Mouse (Mus musculus) hindbrain, embryonic 15.5 days (tissue): ENCODE results near the gene Shisa7. TPM values are rescaled to one million over a fixed set of nuclear protein-coding genes. Genes with fewer than 3 reads are reported as not detected.
"Not testable (repeated sequence)": the region's sequence is repeated elsewhere in the genome, so short reads cannot be mapped to it uniquely, and the experiment has no call there.

Experiments
- ATAC-seq: fragments of 200-750 bp; cut with Nextera tagmentation; 2 replicates; pipeline ENCODE4 v1.8.0; 2017; ENCODE audit warnings: low read depth, moderate number of reproducible peaks, moderate TSS enrichment; ENCODE audit not compliant: low FRiP score
- H3K27ac ChIP-seq: fragments of 300-500 bp; sonication (generic); replicated peaks from 2 replicates; pipeline ENCODE4 v1.5.1; 2015; ENCODE audit warnings: mild to moderate bottlenecking, inconsistent platforms
- H3K27me3 ChIP-seq: fragments of 300-500 bp; sonication (generic); 2 replicates; pipeline ENCODE4 v1.6.1; 2015; ENCODE audit warnings: control low read depth, inconsistent platforms
- H3K36me3 ChIP-seq: fragments of 300-500 bp; sonication (generic); 2 replicates; pipeline ENCODE4 v1.6.1; 2015; ENCODE audit warnings: control low read depth, inconsistent platforms
- H3K4me1 ChIP-seq: fragments of 300-500 bp; sonication (generic); replicated peaks from 2 replicates; pipeline ENCODE4 v1.6.1; 2015; ENCODE audit warnings: control low read depth, inconsistent platforms
- H3K4me2 ChIP-seq: fragments of 300-500 bp; sonication (generic); 2 replicates; pipeline ENCODE4 v1.6.1; 2015; ENCODE audit warnings: moderate library complexity, mild to moderate bottlenecking, inconsistent platforms
- H3K4me3 ChIP-seq: fragments of 300-500 bp; sonication (generic); 2 replicates; pipeline ENCODE4 v1.5.1; 2015; ENCODE audit warnings: mild to moderate bottlenecking, inconsistent platforms
- H3K9ac ChIP-seq: fragments of 300-500 bp; sonication (generic); 2 replicates; pipeline ENCODE4 v1.6.1; 2015; ENCODE audit warnings: inconsistent platforms
- H3K9me3 ChIP-seq: fragments of 300-500 bp; sonication (generic); 2 replicates; pipeline ENCODE4 v1.6.1; 2016; ENCODE audit warnings: control low read depth, inconsistent platforms
- WGBS: fragments of 180-500 bp; shearing (Covaris S2); methylation state at CpG from one replicate; pipeline ENCODE4 v1.1.7; 2015; 5-methylcytosine and 5-hydroxymethylcytosine counted together
- polyA plus RNA-seq: library from polyadenylated mRNA; unstranded; fragments of >200 nt; fragmentation: Nextera tagmentation; extraction: Ambion mirVana; gene quantifications from 2 replicates; pipeline ENCODE4 v1.2.1, GENCODE M21; 2015

The Shisa7 gene
- polyA plus RNA-seq, 1 experiment from 2014 or later = 12.8 TPM

DNA sequence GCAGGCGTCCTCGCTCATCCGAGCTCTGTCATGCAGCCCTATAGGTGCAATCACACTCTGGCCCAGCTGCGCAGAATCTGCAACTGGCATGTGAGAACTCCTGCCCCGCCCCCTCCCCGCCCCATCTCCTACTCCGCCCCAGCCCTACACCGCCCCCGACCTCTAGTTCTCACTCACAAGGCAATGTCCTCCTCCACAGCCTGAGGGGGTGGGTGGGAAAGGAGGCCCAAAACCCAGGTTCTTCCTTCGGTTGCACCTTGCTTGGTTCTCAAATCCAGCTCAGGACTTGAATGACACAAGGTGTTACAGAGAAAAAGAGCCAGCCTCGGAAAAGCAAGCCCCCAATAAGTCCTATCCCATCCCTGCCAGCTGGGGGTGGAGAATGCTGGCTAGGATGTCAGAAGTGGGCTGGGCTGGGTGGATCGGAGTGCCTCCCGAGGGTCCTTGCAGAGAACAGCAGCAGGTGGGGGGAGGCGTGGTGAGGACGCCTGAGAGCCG lies 1.8 kb downstream of the Shisa7 start:
- peak overlapping the region; percentile 92 for H3K27ac ChIP-seq
- peak overlapping the region; percentile 77 for H3K9ac ChIP-seq
- peak; percentile 74 for ATAC-seq
- H3K4me2 ChIP-seq = peak overlapping the region; percentile 90
- no peaks in the 10 kb centered on the region for H3K27me3 ChIP-seq
- peaks cover 41% of the 10 kb centered on the region for H3K4me1 ChIP-seq
- H3K4me3 ChIP-seq = peak overlapping the region; percentile 77
- WGBS = under 1% methylated on average over 16 of the region's 16 CpGs
- no peaks in the 10 kb centered on the region for H3K36me3 ChIP-seq
- H3K9me3 ChIP-seq = no peaks in the 10 kb centered on the region

GRCm38 (mm10) chr7:4842077-4842476 lies 2.4 kb downstream of the Shisa7 start:
- H3K4me2 ChIP-seq = peak overlapping the region; percentile 90
- no peaks in the 10 kb centered on the region for H3K27me3 ChIP-seq
- H3K9ac ChIP-seq = peak overlapping the region; percentile 77
- H3K4me1 ChIP-seq = peaks cover 48% of the 10 kb centered on the region
- H3K36me3 ChIP-seq = no peaks in the 10 kb centered on the region
- ATAC-seq = 0 out of 2 replicates have a peak, but pooled peaks have one; percentile 0
- H3K27ac ChIP-seq = peak overlapping the region; percentile 92
- WGBS = 36% methylated on average over 5 of the region's 5 CpGs
- no peaks in the 10 kb centered on the region for H3K9me3 ChIP-seq
- peak overlapping the region; percentile 77 for H3K4me3 ChIP-seq

DNA sequence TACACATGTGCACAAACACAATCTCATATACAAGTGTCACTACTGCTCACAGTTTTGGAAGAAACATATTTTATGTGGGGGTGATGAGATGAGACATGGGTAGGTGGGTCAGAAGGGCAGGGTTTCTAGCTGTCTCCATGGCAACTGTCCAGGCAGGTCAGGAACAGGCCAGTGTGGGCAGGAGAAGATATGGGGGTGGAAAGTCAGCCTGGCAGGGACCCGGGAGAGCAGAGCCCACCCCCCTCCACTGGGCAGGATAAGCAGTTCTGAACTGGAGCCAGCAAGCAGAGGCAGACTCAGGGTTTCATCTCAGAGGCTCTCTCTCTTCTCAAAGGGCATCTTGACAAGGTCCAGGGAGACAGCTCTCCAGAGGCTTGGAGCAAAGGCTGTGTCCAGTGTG lies 6.9 kb downstream of the Shisa7 start:
- Histone ChIP-seq H3K36me3 (no peaks in the 10 kb centered on the region; the same call in 1 of the 2 replicates), H3K4me3 (no peak overlapping the region), H3K4me2 (no peak overlapping the region), H3K9ac (no peak overlapping the region), H3K4me1 (peaks cover 33% of the 10 kb centered on the region), H3K27ac (no peak overlapping the region), H3K9me3 (no peaks in the 10 kb centered on the region), H3K27me3 (no peaks in the 10 kb centered on the region)
- no peak for ATAC-seq
- WGBS = 18% methylated on average over 1 of the region's 1 CpGs

GRCm38 (mm10) chr7:4836351-4836792 lies 8.1 kb downstream of the Shisa7 start:
- Histone ChIP-seq H3K9me3 (no peaks in the 10 kb centered on the region), H3K27ac (peak overlapping the region; percentile 85), H3K36me3 (no peaks in the 10 kb centered on the region; the same call in 1 of the 2 replicates), H3K27me3 (0 out of 2 replicates have a peak, but pooled peaks cover 5% of the 10 kb centered on the region), H3K9ac (peak overlapping the region; percentile 61), H3K4me1 (peaks cover 20% of the 10 kb centered on the region), H3K4me2 (peak overlapping the region; percentile 86), H3K4me3 (peak overlapping the region; percentile 52)
- under 1% methylated on average over 50 of the region's 51 CpGs for WGBS
- ATAC-seq = peak; percentile 90

DNA sequence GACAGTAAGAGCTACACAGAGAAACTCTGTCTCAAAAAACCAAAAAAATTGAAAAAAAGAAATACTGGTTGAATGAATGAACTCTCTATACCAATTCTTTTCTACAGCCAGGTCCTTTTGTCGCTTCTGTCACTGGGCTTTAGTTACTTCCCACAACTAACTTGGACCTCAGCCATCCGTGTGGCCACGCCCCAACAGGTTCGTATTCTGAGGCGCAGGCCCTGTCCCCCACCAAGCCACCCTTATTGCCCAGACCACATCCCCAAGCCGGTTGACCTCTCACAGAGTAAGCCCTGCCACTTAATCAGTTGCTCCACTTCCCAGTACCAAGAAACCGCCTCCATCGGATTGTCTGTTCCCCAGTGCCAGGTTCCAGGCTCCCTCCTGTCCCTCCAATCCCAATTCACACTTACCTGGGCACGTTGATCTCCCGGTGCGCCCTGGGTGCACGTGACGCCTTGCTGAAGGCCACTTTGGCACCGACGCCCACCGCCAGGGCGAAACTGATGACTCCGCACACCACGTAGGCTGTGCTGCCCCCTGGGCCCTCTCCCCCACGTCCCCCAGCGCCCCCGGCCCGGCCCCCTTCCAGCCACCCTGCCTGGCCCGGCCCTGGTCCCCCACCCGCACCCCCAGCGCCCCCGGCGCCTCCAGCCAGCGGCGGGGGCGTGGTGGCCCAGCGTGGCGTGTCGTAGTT lies 8.7 kb downstream of the Shisa7 start:
- ATAC-seq = peak; percentile 59; the same call in 1 of the 2 replicates
- peak overlapping the region; percentile 52 for H3K4me3 ChIP-seq
- peak overlapping the region; percentile 86 for H3K4me2 ChIP-seq
- H3K27ac ChIP-seq = peak overlapping the region; percentile 85
- WGBS = 5% methylated on average over 33 of the region's 34 CpGs
- peaks cover 18% of the 10 kb centered on the region for H3K4me1 ChIP-seq
- H3K36me3 ChIP-seq = no peaks in the 10 kb centered on the region; the same call in 1 of the 2 replicates
- H3K27me3 ChIP-seq = 0 out of 2 replicates have a peak, but pooled peaks cover 6% of the 10 kb centered on the region
- peak overlapping the region; percentile 61 for H3K9ac ChIP-seq
- H3K9me3 ChIP-seq = no peaks in the 10 kb centered on the region

- Histone ChIP-seq H3K4me1 (no peaks in the 10 kb centered on the region; the same call in 1 of the 2 replicates), H3K4me3 (no peak overlapping the region), H3K36me3 (peaks cover 26% of the 10 kb centered on the region), H3K4me2 (no peak overlapping the region), H3K9ac (no peak overlapping the region), H3K9me3 (no peaks in the 10 kb centered on the region), H3K27ac (no peak overlapping the region), H3K27me3 (0 out of 2 replicates have a peak, but pooled peaks cover 6% of the 10 kb centered on the region)
- 14% methylated on average over 12 of the region's 12 CpGs for WGBS
- no peak for ATAC-seq
Observed at GRCm38 (mm10) chr7:4830476-4830875, 14.0 kb downstream of the Shisa7 start.

DNA sequence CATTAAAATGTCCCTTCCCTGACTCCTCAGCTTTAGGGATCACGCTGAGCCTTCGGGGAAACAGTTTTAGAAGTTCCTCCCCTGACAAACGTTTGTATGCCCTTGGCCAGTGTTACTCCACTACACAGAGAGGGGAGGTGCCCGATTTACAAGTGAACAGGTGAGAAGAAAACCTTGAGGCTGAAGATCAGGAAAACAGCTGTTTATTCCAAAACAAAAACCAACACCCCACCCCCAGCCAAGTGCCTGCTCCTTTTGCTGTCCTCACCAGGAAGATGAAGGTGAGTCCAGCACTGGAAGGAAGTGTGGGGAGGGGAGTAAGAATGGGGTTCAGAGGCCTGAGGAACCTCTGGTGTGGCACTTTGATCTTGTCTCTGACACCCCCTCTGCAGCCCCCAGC lies 19.1 kb downstream of the Shisa7 start:
- no peak for ATAC-seq
- H3K4me3 ChIP-seq = no peak overlapping the region
- no peak overlapping the region for H3K4me2 ChIP-seq
- no peak overlapping the region for H3K27ac ChIP-seq
- no peaks in the 10 kb centered on the region for H3K4me1 ChIP-seq
- H3K27me3 ChIP-seq = no peaks in the 10 kb centered on the region
- H3K9ac ChIP-seq = no peak overlapping the region
- peaks cover 26% of the 10 kb centered on the region; the same call in 1 of the 2 replicates for H3K36me3 ChIP-seq
- no peaks in the 10 kb centered on the region for H3K9me3 ChIP-seq
- 53% methylated on average over 4 of the region's 4 CpGs for WGBS

DNA sequence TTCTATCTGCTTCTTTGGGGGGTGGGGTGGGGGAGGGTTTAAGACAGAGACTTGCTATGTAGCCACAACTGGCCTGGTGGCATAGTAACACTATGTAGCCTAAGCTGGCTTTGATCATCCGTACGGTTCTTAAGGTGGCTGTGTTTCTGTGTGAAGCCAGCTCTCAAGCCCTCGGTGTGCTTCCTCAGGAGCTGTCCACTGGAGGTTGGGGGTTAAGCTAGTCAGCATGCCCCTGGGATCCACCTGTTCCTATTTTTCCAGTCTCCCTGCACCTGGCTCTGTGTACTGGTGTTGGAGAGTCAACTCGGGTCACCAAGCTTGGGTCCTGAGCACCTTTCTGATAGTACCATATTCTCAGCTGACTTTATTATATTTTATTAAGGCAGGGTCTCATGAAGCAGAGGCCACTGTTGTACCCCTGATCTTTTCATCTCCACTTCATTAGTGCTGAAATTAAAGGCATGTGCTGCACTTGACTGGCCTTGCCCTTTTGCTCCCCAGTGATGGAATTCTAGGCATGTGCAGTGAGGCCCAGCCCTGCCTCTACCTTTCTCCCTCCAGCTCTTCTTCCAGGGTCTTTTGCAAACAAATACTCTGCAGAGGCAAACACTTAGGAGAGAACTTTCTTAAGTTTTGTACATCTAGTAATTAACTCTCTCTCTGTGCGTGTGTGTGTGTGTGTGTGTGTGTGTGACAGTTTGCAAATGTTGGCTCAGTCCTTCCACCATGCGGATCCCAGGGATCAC lies 22.2 kb downstream of the Shisa7 start:
- no peak overlapping the region for H3K9ac ChIP-seq
- H3K4me2 ChIP-seq = no peak overlapping the region
- H3K9me3 ChIP-seq = no peaks in the 10 kb centered on the region
- H3K4me1 ChIP-seq = no peaks in the 10 kb centered on the region
- H3K27ac ChIP-seq = no peak overlapping the region
- no peak overlapping the region for H3K4me3 ChIP-seq
- no peak for ATAC-seq
- H3K36me3 ChIP-seq = 0 out of 2 replicates have a peak, but pooled peaks cover under 1% of the 10 kb centered on the region
- WGBS = 77% methylated on average over 6 of the region's 6 CpGs
- H3K27me3 ChIP-seq = no peaks in the 10 kb centered on the region

GRCm38 (mm10) chr7:4821690-4822089 lies 22.8 kb downstream of the Shisa7 start:
- H3K4me1 ChIP-seq = no peaks in the 10 kb centered on the region
- H3K27ac ChIP-seq = 0 out of 2 replicates have a peak overlapping the region, but pooled peaks have one; percentile 15
- no peak overlapping the region for H3K4me2 ChIP-seq
- no peaks in the 10 kb centered on the region for H3K9me3 ChIP-seq
- 74% methylated on average over 4 of the region's 4 CpGs for WGBS
- no peak overlapping the region for H3K9ac ChIP-seq
- no peak for ATAC-seq
- no peaks in the 10 kb centered on the region for H3K27me3 ChIP-seq
- H3K36me3 ChIP-seq = no peaks in the 10 kb centered on the region
- no peak overlapping the region for H3K4me3 ChIP-seq

- H3K9ac ChIP-seq, H3K4me3 ChIP-seq, H3K4me2 ChIP-seq, H3K4me1 ChIP-seq, H3K9me3 ChIP-seq, H3K27me3 ChIP-seq, H3K36me3 ChIP-seq, ATAC-seq, H3K27ac ChIP-seq: not testable (repeated sequence)
- WGBS = 93% methylated on average over 7 of the region's 7 CpGs
Observed at GRCm38 (mm10) chr7:4820925-4821324, 23.6 kb downstream of the Shisa7 start.

GRCm38 (mm10) chr7:4816559-4816958 lies 27.9 kb downstream of the Shisa7 start:
- no peaks in the 10 kb centered on the region for H3K27me3 ChIP-seq
- H3K9ac ChIP-seq = no peak overlapping the region
- peaks cover 7% of the 10 kb centered on the region for H3K4me1 ChIP-seq
- no peak overlapping the region for H3K27ac ChIP-seq
- no peaks in the 10 kb centered on the region for H3K9me3 ChIP-seq
- no peak overlapping the region for H3K4me2 ChIP-seq
- H3K4me3 ChIP-seq = no peak overlapping the region
- H3K36me3 ChIP-seq = no peaks in the 10 kb centered on the region
- no peak for ATAC-seq
